ENCODE assay signal across 12 mouse cellular contexts in the genomic region with DNA sequence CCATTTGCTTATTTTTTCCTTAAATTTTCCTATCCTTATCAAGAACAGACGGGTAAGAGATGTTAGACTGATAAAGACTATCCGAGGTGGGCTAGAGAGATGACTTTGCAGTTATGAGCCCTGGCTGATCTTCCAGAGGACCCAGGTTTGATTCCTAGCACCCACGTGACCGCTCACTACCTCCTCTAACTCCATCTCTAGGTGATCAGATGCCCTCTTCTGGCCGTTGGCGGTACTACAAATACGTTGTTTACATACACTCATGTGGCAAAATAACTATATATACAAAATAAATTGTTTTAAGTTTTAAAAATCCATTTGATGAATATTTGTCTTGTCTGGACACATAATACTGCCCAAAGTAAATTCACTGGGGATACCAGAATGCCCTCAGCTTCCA.
DNase-seq lines count a peak whose midpoint lies in the region; ATAC-seq and TF ChIP-seq lines count a peak whose summit lies in the region.
"Had no signal": no experiment of that assay in that cellular context is flagged by ENCODE, and none has a peak within 500 bp of the region (broad histone marks: within the 10 kb centered on the region; RNA-seq: fewer than 3 reads in every experiment).

No protein-coding gene starts in this region.

- H3K36me3 ChIP-seq in CH12.LX (replicated peaks in 1 of 2; ENCODE audit: control insufficient read depth in 1 of 2, insufficient read depth in 1 of 2, low read length in 1 of 2): no peaks in the 10 kb centered on the region
- H3K36me3 ChIP-seq: hindbrain, embryonic 15.5 days; limb, embryonic 12.5 days had no signal

- H3K27me3 ChIP-seq in CH12.LX (replicated peaks): no peaks in the 10 kb centered on the region
- H3K27me3 ChIP-seq: hindbrain, embryonic 15.5 days; limb, embryonic 12.5 days had no signal

- peak; percentile 25 for DNase-seq in CD4-positive, CD25-positive, alpha-beta regulatory T cell, adult 2 months (ENCODE audit: low read depth, low spot score)
- no peak for DNase-seq in left cerebral cortex, adult 2 months (ENCODE audit: extremely low spot score in 1 of 2, low spot score in 2 of 2)
- no peak for DNase-seq in left cerebral cortex, postnatal 4 days
- peak; percentile 12 for DNase-seq in CH12.LX (ENCODE audit: extremely low read depth)
- peak; percentile 19 for DNase-seq in induced T-regulatory cell, adult 2 months (ENCODE audit: low read depth)
- no peak for DNase-seq in natural killer cell, adult 2 months (ENCODE audit: low spot score in 2 of 2)
- no peak for DNase-seq in cerebellum, postnatal 4 days (ENCODE audit: low spot score in 2 of 2)
- DNase-seq: retina, postnatal 1 day had no signal

- dilution Hi-C loops in CH12.LX (cut with MboI; ENCODE audit: extremely low pct_ligation_motif_present, extremely low pct_unique_long_range_greater_than_20kb, low sequenced_read_pairs): no loop called here

- no peak for TF ChIP-seq POLR2A in CH12.LX (IDR thresholded peaks at IDR 0.05; ENCODE audit: low read depth, low read length)

- TF ChIP-seq RAD21 in CH12.LX (IDR thresholded peaks at IDR 0.05; ENCODE audit: low read depth, low read length): peak; percentile 11

- no peak for ATAC-seq in CD4-positive, CD25-positive, alpha-beta regulatory T cell, adult 4 months

- peak; percentile 15 for TF ChIP-seq CTCF in left cerebral cortex, adult 2 months (IDR thresholded peaks at IDR 0.05)
- peak in 1 of 2 experiments; percentile 28; a peak in 3 of 4 replicates for TF ChIP-seq CTCF in CH12.LX (conservative IDR thresholded peaks at IDR 0.05 in 1 of 2, IDR thresholded peaks at IDR 0.05 in 1 of 2; ENCODE audit: low read depth in 2 of 2, low read length in 2 of 2)

- no peaks in the 10 kb centered on the region for H3K79me2 ChIP-seq in CH12.LX (replicated peaks; ENCODE audit: control insufficient read depth, extremely low read depth, insufficient read depth, poor library complexity, severe bottlenecking)

- no peak overlapping the region for H3K9ac ChIP-seq in CH12.LX (ENCODE audit: insufficient read depth, low read depth)
- H3K9ac ChIP-seq: hindbrain, embryonic 15.5 days; limb, embryonic 12.5 days had no signal

- no peak overlapping the region for H3K4me2 ChIP-seq in CH12.LX (ENCODE audit: insufficient read depth, low read depth, poor library complexity, severe bottlenecking)
- H3K4me2 ChIP-seq: hindbrain, embryonic 15.5 days; limb, embryonic 12.5 days had no signal

- intact Hi-C loops in left cerebral cortex, adult 2 months (cut with DNase I): no loop called here
- intact Hi-C loops in left cerebral cortex, postnatal 4 days (cut with DNase I): no loop called here

- H3K9me3 ChIP-seq in CH12.LX (replicated peaks; ENCODE audit: low read length): peaks cover 2% of the 10 kb centered on the region
- H3K9me3 ChIP-seq: hindbrain, embryonic 15.5 days had no signal

- TF ChIP-seq EP300 in CH12.LX (IDR thresholded peaks at IDR 0.05; ENCODE audit: low read length): no peak

- H3K4me3 ChIP-seq in left cerebral cortex, adult 2 months: no peak overlapping the region
- H3K4me3 ChIP-seq in CH12.LX (replicated peaks in 1 of 3; ENCODE audit: low read depth in 2 of 3, low read length in 2 of 3, poor library complexity in 1 of 3): no peak overlapping the region
- H3K4me3 ChIP-seq: erythroblast, embryonic 14.5 days; hindbrain, embryonic 15.5 days; limb, embryonic 12.5 days had no signal

- H3K4me1 ChIP-seq in CH12.LX (ENCODE audit: control insufficient read depth in 1 of 2, insufficient read depth in 2 of 2): peaks cover 0 to 12% of the 10 kb centered on the region in 2 experiments; a peak in 2 of 4 replicates
- H3K4me1 ChIP-seq: hindbrain, embryonic 15.5 days had no signal

- H3K27ac ChIP-seq in left cerebral cortex, adult 2 months: no peak overlapping the region
- H3K27ac ChIP-seq in CH12.LX (ENCODE audit: insufficient read depth, low read depth): no peak overlapping the region
- H3K27ac ChIP-seq: hindbrain, embryonic 15.5 days; limb, embryonic 12.5 days had no signal

- in situ Hi-C loops in CH12.LX (cut with MboI; ENCODE audit: low pct_ligation_motif_present, low pct_unique_long_range_greater_than_20kb, low sequenced_read_pairs): no loop called here

TF ChIP-seq in CH12.LX, 34 proteins besides CTCF, POLR2A, EP300 and RAD21:
- TF ChIP-seq E2F4 (IDR thresholded peaks at IDR 0.05; ENCODE audit: insufficient replicate concordance, low read depth, low read length) (0 out of 2 replicates have a peak, but pooled peaks have one; percentile 41), MEF2A (IDR thresholded peaks at IDR 0.05; ENCODE audit: borderline replicate concordance, low read depth, low read length) (no peak), SMC3 (IDR thresholded peaks at IDR 0.05; ENCODE audit: low read depth, low read length) (peak; percentile 27)

Comparison
In these comparisons a context has a peak if more than half of its experiments do, and no peak if none do; other contexts are left out.
1. DNase-seq: peak in CD4-positive, CD25-positive, alpha-beta regulatory T cell, adult 2 months (single experiment), CH12.LX (single experiment) and induced T-regulatory cell, adult 2 months (single experiment); none in left cerebral cortex, adult 2 months (0 of 2), left cerebral cortex, postnatal 4 days (single experiment), natural killer cell, adult 2 months (0 of 2) and cerebellum, postnatal 4 days (0 of 2).